In the genomic region with DNA sequence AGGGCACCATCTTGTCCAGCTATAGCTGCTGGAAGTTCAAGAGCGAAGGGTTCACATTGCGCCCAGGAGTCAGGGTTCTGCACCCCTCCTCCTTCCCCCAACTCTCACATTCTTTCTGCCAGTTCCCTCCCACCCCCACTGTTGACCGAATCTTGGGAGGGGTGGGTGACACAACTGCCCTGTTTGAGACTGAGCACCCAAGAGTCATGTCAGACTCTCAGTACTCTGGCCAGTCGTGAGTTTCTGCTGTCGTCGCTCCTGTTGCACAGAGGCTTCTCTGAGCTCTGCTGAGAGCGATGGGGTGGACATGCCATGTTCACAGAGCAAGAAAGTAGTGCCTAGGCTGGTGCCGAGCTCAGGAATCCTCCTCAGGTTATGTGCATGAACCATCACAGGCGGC, we compare ENCODE assay signal across 17 mouse cellular contexts. TPM values are rescaled to one million over a fixed set of nuclear protein-coding genes. Genes with fewer than 3 reads are reported as not detected.
"Had no signal": no experiment of that assay in that cellular context is flagged by ENCODE, and none has a peak within 500 bp of the region (broad histone marks: within the 10 kb centered on the region; RNA-seq: fewer than 3 reads in every experiment).

No protein-coding gene starts in this region.

- H3K27ac ChIP-seq: limb, embryonic 13.5 days; liver, embryonic 14.5 days; midbrain, embryonic 13.5 days; neural tube, embryonic 15.5 days; stomach, embryonic 15.5 days had no signal

- H3K4me3 ChIP-seq: limb, embryonic 13.5 days; midbrain, embryonic 13.5 days; myocyte; neural tube, embryonic 15.5 days; stomach, embryonic 15.5 days had no signal

- H3K36me3 ChIP-seq: limb, embryonic 13.5 days; midbrain, embryonic 13.5 days; neural tube, embryonic 15.5 days; stomach, embryonic 15.5 days had no signal

- H3K4me2 ChIP-seq: limb, embryonic 13.5 days; lung, embryonic 14.5 days; midbrain, embryonic 13.5 days; neural tube, embryonic 15.5 days; stomach, embryonic 15.5 days had no signal

- H3K27me3 ChIP-seq: limb, embryonic 13.5 days; midbrain, embryonic 13.5 days; neural tube, embryonic 15.5 days; stomach, embryonic 15.5 days had no signal

- H3K9ac ChIP-seq: limb, embryonic 13.5 days; liver, embryonic 14.5 days; lung, embryonic 14.5 days; midbrain, embryonic 13.5 days; neural tube, embryonic 15.5 days; stomach, embryonic 15.5 days had no signal

- H3K4me1 ChIP-seq: limb, embryonic 13.5 days; midbrain, embryonic 13.5 days; neural tube, embryonic 15.5 days had no signal

- ATAC-seq: midbrain, embryonic 13.5 days had no signal

- H3K9me3 ChIP-seq: limb, embryonic 13.5 days; midbrain, embryonic 13.5 days; neural tube, embryonic 15.5 days; stomach, embryonic 15.5 days had no signal

- DNase-seq: kidney, adult 11 months; kidney, postnatal 14 days; left cerebral cortex, postnatal 4 days; lung, embryonic 14.5 days; lung, postnatal 14 days; right cerebral cortex, adult 18-20 months; right cerebral cortex, postnatal 25 days; spleen, adult 18-20 months; thymus, adult 2 months; thymus, postnatal 25 days had no signal

RNA-seq across cellular contexts. Expression of gene Adgre1, which starts 19.2 kb away (rescaled TPM):
- total RNA-seq: megakaryocyte-erythroid progenitor cell, adult 5-6 weeks had no signal
